Mouse (Mus musculus): ENCODE results near the gene Hmgxb4. TPM values are rescaled to one million over a fixed set of nuclear protein-coding genes. Genes with fewer than 3 reads are reported as not detected.

Hmgxb4 gene
- polyA plus RNA-seq, 1 experiment from 2014 or later, result 31.7 TPM

DNA sequence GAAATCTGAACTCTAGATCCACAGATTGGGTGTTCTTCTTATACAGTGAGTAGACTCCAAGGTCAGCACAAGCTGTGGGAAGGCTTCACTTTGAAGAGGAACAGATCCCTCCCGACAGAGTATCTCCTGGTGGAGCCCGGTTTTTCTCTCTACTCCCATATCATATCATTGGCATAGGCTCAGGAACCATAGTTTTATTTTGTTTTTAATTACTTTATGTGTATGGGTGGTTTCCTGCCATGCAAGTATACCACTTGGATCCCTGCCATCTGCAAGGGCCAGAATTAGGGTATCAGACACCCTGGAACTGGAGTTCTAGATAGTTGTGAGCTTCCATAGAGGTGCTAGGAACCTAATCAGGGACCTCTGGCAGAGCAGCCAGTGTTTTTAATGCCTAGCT is 15.7 kb downstream of the Hmgxb4 start:
- H3K36me3 ChIP-seq (ENCODE audit: control insufficient read depth, insufficient read depth, low read length), result peaks cover 14% of the 10 kb centered on the region
- 87% methylated on average over 2 of the region's 2 CpGs for WGBS (ENCODE audit: insufficient replicate concordance)
- H3K9me3 ChIP-seq (replicated peaks; ENCODE audit: control insufficient read depth, low read length), result no peaks in the 10 kb centered on the region
- H3K4me1 ChIP-seq (ENCODE audit: control insufficient read depth, insufficient read depth, low read length), result 0 out of 2 replicates have a peak, but pooled peaks cover 2% of the 10 kb centered on the region
- no peak overlapping the region for H3K9ac ChIP-seq (ENCODE audit: low read depth, low read length)
- no peaks in the 10 kb centered on the region for H3K27me3 ChIP-seq (ENCODE audit: control insufficient read depth, insufficient read depth, low read length)
- no peak overlapping the region for H3K4me3 ChIP-seq (ENCODE audit: low read depth, low read length)
- no peak overlapping the region for H3K27ac ChIP-seq (ENCODE audit: low read depth, low read length)
- no peak for ATAC-seq (replicated peaks; ENCODE audit: insufficient number of reproducible peaks, low FRiP score, low TSS enrichment)
- H3K4me2 ChIP-seq, result no peak overlapping the region

DNA sequence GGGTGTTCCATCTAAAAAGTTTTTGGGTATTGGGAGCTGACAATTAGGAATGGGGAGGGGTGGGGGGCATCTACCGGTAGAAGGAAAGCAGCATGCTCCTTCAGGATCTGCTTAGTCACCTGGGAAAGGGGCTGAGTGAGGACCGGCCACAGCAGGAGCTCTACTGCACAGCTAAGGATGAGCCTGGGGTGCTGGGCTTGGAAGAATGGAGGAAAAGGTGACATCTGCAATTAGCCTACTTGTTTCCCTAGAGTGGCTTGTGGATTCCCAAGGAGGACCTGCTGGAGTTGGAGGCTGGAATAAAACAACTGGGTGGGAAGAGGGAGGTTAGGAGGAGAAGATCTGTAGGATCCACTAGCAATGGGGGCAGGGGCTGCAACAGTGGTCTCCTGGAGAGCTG is 20.4 kb downstream of the Hmgxb4 start:
- no peak overlapping the region for H3K27ac ChIP-seq (ENCODE audit: low read depth, low read length)
- H3K9ac ChIP-seq (ENCODE audit: low read depth, low read length), result no peak overlapping the region
- peaks cover 11% of the 10 kb centered on the region; the same call in 1 of the 2 replicates for H3K4me1 ChIP-seq (ENCODE audit: control insufficient read depth, insufficient read depth, low read length)
- WGBS (ENCODE audit: insufficient replicate concordance), result 50% methylated on average over 2 of the region's 2 CpGs
- peaks cover 13% of the 10 kb centered on the region for H3K36me3 ChIP-seq (ENCODE audit: control insufficient read depth, insufficient read depth, low read length)
- H3K9me3 ChIP-seq (replicated peaks; ENCODE audit: control insufficient read depth, low read length), result no peaks in the 10 kb centered on the region
- no peaks in the 10 kb centered on the region for H3K27me3 ChIP-seq (ENCODE audit: control insufficient read depth, insufficient read depth, low read length)
- H3K4me3 ChIP-seq (ENCODE audit: low read depth, low read length), result no peak overlapping the region
- no peak overlapping the region for H3K4me2 ChIP-seq
- no peak for ATAC-seq (replicated peaks; ENCODE audit: insufficient number of reproducible peaks, low FRiP score, low TSS enrichment)

- ATAC-seq (replicated peaks; ENCODE audit: insufficient number of reproducible peaks, low FRiP score, low TSS enrichment), result no peak
- WGBS (ENCODE audit: insufficient replicate concordance), result 47% methylated on average over 3 of the region's 3 CpGs
- peaks cover 10% of the 10 kb centered on the region for H3K36me3 ChIP-seq (ENCODE audit: control insufficient read depth, insufficient read depth, low read length)
- no peaks in the 10 kb centered on the region for H3K27me3 ChIP-seq (ENCODE audit: control insufficient read depth, insufficient read depth, low read length)
- no peaks in the 10 kb centered on the region for H3K9me3 ChIP-seq (replicated peaks; ENCODE audit: control insufficient read depth, low read length)
- H3K4me2 ChIP-seq, result no peak overlapping the region
- H3K4me1 ChIP-seq (ENCODE audit: control insufficient read depth, insufficient read depth, low read length), result peaks cover 11% of the 10 kb centered on the region; the same call in 1 of the 2 replicates
- H3K27ac ChIP-seq (ENCODE audit: low read depth, low read length), result no peak overlapping the region
- no peak overlapping the region for H3K9ac ChIP-seq (ENCODE audit: low read depth, low read length)
- H3K4me3 ChIP-seq (ENCODE audit: low read depth, low read length), result no peak overlapping the region
Observed at GRCm38 (mm10) chr8:75013964-75014363, 20.8 kb downstream of the Hmgxb4 start.

DNA sequence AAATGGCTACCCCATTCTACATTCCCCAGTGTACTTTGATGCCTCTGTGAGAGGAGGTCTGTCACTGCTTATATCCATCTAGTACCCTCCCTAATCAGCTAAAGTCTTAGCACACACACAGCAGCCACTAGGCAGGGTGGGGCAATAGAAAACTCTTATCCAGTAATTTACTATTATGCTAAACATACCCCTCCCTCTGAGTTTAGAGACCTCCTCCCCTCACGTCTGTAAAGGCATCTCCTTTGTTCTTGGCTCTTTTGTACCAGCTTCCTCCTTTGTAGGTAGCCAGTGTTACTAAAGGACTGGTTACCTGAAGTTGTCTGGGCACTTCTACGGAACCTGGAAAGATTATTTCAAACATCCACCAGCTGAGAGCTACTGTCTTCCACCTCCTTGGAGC is 22.8 kb downstream of the Hmgxb4 start:
- no peaks in the 10 kb centered on the region for H3K9me3 ChIP-seq (replicated peaks; ENCODE audit: control insufficient read depth, low read length)
- H3K36me3 ChIP-seq (ENCODE audit: control insufficient read depth, insufficient read depth, low read length), result peaks cover 2% of the 10 kb centered on the region; the same call in 1 of the 2 replicates
- no peak overlapping the region for H3K9ac ChIP-seq (ENCODE audit: low read depth, low read length)
- H3K27ac ChIP-seq (ENCODE audit: low read depth, low read length), result no peak overlapping the region
- no peaks in the 10 kb centered on the region for H3K27me3 ChIP-seq (ENCODE audit: control insufficient read depth, insufficient read depth, low read length)
- no peak overlapping the region for H3K4me3 ChIP-seq (ENCODE audit: low read depth, low read length)
- no peak overlapping the region for H3K4me2 ChIP-seq
- peaks cover 11% of the 10 kb centered on the region; the same call in 1 of the 2 replicates for H3K4me1 ChIP-seq (ENCODE audit: control insufficient read depth, insufficient read depth, low read length)
- 74% methylated on average over 2 of the region's 2 CpGs for WGBS (ENCODE audit: insufficient replicate concordance)
- ATAC-seq (replicated peaks; ENCODE audit: insufficient number of reproducible peaks, low FRiP score, low TSS enrichment), result no peak

GRCm38 (mm10) chr8:75016422-75016821 is 23.3 kb downstream of the Hmgxb4 start:
- H3K36me3 ChIP-seq (ENCODE audit: control insufficient read depth, insufficient read depth, low read length), result peaks cover 7% of the 10 kb centered on the region; the same call in 1 of the 2 replicates
- H3K9ac ChIP-seq (ENCODE audit: low read depth, low read length), result no peak overlapping the region
- H3K27me3 ChIP-seq (ENCODE audit: control insufficient read depth, insufficient read depth, low read length), result no peaks in the 10 kb centered on the region
- WGBS (ENCODE audit: insufficient replicate concordance), result 84% methylated on average over 1 of the region's 1 CpGs
- ATAC-seq (replicated peaks; ENCODE audit: insufficient number of reproducible peaks, low FRiP score, low TSS enrichment), result no peak
- H3K4me3 ChIP-seq (ENCODE audit: low read depth, low read length), result no peak overlapping the region
- peaks cover 11% of the 10 kb centered on the region; the same call in 1 of the 2 replicates for H3K4me1 ChIP-seq (ENCODE audit: control insufficient read depth, insufficient read depth, low read length)
- H3K27ac ChIP-seq (ENCODE audit: low read depth, low read length), result no peak overlapping the region
- H3K9me3 ChIP-seq (replicated peaks; ENCODE audit: control insufficient read depth, low read length), result no peaks in the 10 kb centered on the region
- H3K4me2 ChIP-seq, result no peak overlapping the region

DNA sequence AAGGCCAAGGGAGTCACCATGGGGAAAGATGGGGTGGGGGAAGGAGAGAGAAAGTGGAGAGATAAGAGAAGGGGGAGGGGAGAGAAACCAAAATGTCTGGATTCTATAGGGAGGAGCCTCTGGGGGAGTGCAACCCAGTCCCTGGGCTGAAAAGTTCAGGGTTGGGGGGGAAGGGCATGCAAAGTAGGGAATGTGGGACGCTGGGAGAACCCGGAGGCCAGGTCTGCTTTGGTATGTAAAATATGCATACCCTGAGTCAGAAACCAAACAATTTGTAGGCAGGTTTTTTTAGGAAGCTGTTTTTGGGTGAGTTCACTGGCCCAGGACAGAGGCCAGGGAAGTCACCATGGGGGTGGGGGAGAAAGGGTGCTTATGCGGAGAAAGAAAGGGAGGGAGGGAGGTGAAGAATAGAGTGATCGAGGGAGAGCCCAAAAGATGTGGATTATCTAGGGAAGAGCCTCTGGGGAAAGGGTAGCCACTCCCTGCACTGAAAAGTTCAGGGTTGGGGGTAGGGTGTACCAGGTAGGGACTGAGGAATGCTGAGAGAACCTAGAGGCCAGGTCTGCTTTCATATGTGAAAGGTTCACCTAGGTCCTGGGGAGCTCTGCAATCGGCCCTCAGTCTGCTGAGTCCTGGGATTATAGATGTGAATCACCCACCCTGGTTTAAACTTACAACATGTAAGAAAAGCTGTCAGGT is 25.3 kb downstream of the Hmgxb4 start:
- Histone ChIP-seq H3K4me1 (ENCODE audit: control insufficient read depth, insufficient read depth, low read length) (peaks cover 11% of the 10 kb centered on the region; the same call in 1 of the 2 replicates), H3K4me3 (ENCODE audit: low read depth, low read length) (no peak overlapping the region), H3K27ac (ENCODE audit: low read depth, low read length) (no peak overlapping the region), H3K9me3 (replicated peaks; ENCODE audit: control insufficient read depth, low read length) (no peaks in the 10 kb centered on the region), H3K36me3 (ENCODE audit: control insufficient read depth, insufficient read depth, low read length) (peaks cover 24% of the 10 kb centered on the region), H3K4me2 (no peak overlapping the region), H3K9ac (ENCODE audit: low read depth, low read length) (no peak overlapping the region), H3K27me3 (ENCODE audit: control insufficient read depth, insufficient read depth, low read length) (no peaks in the 10 kb centered on the region)
- ATAC-seq (replicated peaks; ENCODE audit: insufficient number of reproducible peaks, low FRiP score, low TSS enrichment), result 0 out of 2 replicates have a peak, but pooled peaks have one; percentile 58
- WGBS (ENCODE audit: insufficient replicate concordance), result 17% methylated on average over 5 of the region's 5 CpGs

DNA sequence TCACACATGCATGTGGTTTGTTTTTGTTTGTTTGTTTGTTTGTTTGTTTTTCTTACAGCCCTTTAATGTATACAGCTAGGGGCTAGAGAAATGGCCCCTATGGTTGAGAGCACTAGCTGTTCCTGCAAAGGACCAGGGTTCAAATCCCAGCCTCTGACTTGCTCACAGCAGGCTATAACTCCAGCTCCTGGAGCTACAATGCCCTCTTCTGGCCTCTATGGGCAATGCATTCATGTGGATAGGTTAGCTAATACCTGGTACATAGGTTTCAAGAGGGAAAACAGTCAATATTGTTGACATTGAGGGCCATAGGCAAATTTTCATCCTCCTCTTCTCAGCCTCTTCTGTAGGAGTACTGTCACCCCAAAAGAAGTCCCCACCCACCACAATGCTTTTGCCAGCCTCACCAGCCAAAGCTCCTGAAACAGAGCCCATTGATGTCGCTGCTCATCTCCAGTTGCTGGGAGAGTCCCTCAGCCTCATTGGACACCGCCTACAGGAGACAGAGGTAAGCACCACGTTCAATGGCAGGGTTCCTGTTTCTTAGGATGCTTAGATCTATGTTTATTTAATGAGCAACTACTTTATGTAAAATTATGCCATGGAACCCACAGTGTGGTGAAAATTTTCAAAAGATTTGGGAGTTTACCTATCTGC is 30.6 kb downstream of the Hmgxb4 start:
- H3K27ac ChIP-seq (ENCODE audit: low read depth, low read length), result no peak overlapping the region
- H3K4me1 ChIP-seq (ENCODE audit: control insufficient read depth, insufficient read depth, low read length), result no peaks in the 10 kb centered on the region
- H3K36me3 ChIP-seq (ENCODE audit: control insufficient read depth, insufficient read depth, low read length), result peaks cover 40% of the 10 kb centered on the region
- no peaks in the 10 kb centered on the region for H3K27me3 ChIP-seq (ENCODE audit: control insufficient read depth, insufficient read depth, low read length)
- H3K4me2 ChIP-seq, result no peak overlapping the region
- no peaks in the 10 kb centered on the region for H3K9me3 ChIP-seq (replicated peaks; ENCODE audit: control insufficient read depth, low read length)
- no peak overlapping the region for H3K4me3 ChIP-seq (ENCODE audit: low read depth, low read length)
- 79% methylated on average over 3 of the region's 3 CpGs for WGBS (ENCODE audit: insufficient replicate concordance)
- no peak overlapping the region for H3K9ac ChIP-seq (ENCODE audit: low read depth, low read length)
- no peak for ATAC-seq (replicated peaks; ENCODE audit: insufficient number of reproducible peaks, low FRiP score, low TSS enrichment)

DNA sequence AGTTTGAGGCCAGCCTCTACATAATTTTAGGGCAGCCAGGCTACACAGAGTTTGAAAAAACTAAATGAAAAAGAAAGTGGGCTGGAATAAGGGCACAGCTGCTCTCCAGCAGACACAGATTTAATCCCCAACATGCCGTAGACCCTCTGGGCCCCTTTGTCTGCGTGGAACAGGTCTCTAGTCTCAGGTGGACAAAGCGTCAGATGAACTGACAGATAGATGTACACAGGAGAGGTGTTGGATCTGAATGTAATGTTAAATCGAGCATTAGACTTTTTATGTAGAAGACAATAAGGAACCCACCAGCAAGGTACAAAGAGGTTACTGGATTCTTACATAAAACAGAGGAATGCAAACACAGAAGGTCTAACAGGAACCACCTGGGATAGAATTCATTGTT is 32.7 kb downstream of the Hmgxb4 start:
- Histone ChIP-seq H3K4me2 (no peak overlapping the region), H3K27me3 (ENCODE audit: control insufficient read depth, insufficient read depth, low read length) (no peaks in the 10 kb centered on the region), H3K27ac (ENCODE audit: low read depth, low read length) (no peak overlapping the region), H3K9ac (ENCODE audit: low read depth, low read length) (no peak overlapping the region), H3K4me3 (ENCODE audit: low read depth, low read length) (no peak overlapping the region), H3K36me3 (ENCODE audit: control insufficient read depth, insufficient read depth, low read length) (peaks cover 46% of the 10 kb centered on the region), H3K9me3 (replicated peaks; ENCODE audit: control insufficient read depth, low read length) (no peaks in the 10 kb centered on the region), H3K4me1 (ENCODE audit: control insufficient read depth, insufficient read depth, low read length) (no peaks in the 10 kb centered on the region)
- ATAC-seq (replicated peaks; ENCODE audit: insufficient number of reproducible peaks, low FRiP score, low TSS enrichment), result no peak
- 88% methylated on average over 4 of the region's 4 CpGs for WGBS (ENCODE audit: insufficient replicate concordance)

Measured in heart, embryonic 11.5 days (tissue).